Mouse (Mus musculus): Measurements from ENCODE around the gene Dpf3.

- TF ChIP-seq GATA1 (IDR thresholded peaks at IDR 0.05; ENCODE audit: low read length) (no peak), TAL1 (IDR thresholded peaks at IDR 0.05; ENCODE audit: low read length) (no peak)
Measured at GRCm38 (mm10) chr12:83512783-83513182, 25.3 kb upstream of the Dpf3 start.

Measured in erythroblast, embryonic 14.5 days (primary cell).